Mouse (Mus musculus) liver, postnatal 0 days (tissue): ENCODE measurements around the gene Nudt15.

Experiments used
- CTCF ChIP-seq: sonication (generic); IDR thresholded peaks from 2 replicates; pipeline ENCODE4 v1.5.1; 2016; ENCODE audit warnings: antibody characterized with exemption, low read depth
- EP300 ChIP-seq: IDR thresholded peaks from 2 replicates; pipeline ENCODE4 v1.6.1; 2016; ENCODE audit warnings: antibody characterized with exemption, low read depth, mild to moderate bottlenecking

- 0 out of 2 replicates have a peak, but pooled peaks have one; percentile 8 for TF ChIP-seq CTCF
- no peak for TF ChIP-seq EP300
Observed at GRCm38 (mm10) chr14:73495753-73496152, 52.3 kb downstream of the Nudt15 start.
